Comparison of ENCODE assay signal across 8 mouse cellular contexts in the genomic region with DNA sequence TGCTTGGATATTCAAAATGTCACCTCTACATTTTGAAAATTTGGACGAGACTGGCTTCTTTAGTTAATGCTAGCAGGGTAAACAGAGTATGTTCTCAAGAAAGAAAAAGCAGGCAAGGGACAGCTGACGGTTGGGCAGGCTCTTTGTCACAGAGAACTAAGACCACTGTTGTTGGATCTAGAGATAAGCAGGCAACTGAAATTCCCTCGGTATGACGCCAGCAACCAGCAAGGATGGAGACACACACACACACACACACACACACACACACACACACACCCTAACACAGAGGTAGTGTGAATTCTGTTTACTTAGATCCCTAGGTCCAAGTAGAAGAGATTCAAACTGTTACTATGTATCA.
DNase-seq lines count a peak whose midpoint lies in the region; ATAC-seq and TF ChIP-seq lines count a peak whose summit lies in the region.

No protein-coding gene starts in this region.

- ATAC-seq in lung, embryonic 15.5 days (ENCODE audit: borderline replicate concordance, extremely low read depth, low FRiP score, low TSS enrichment), result peak; percentile 26; the same call in 1 of the 2 replicates
- ATAC-seq in forebrain, embryonic 11.5 days (replicated peaks; ENCODE audit: low FRiP score), result peak; percentile 32
- ATAC-seq in limb, embryonic 14.5 days (ENCODE audit: low FRiP score, low read depth), result peak; percentile 11; the same call in 1 of the 2 replicates
- ATAC-seq in neural tube, embryonic 14.5 days (ENCODE audit: low read depth), result peak; percentile 25; the same call in 1 of the 2 replicates

- 0% methylated on average over 4 of the region's 4 CpGs for WGBS in lung, embryonic 15.5 days
- 26% methylated on average over 4 of the region's 4 CpGs for WGBS in forebrain, embryonic 11.5 days
- WGBS in limb, embryonic 14.5 days, result 37% methylated on average over 4 of the region's 4 CpGs
- WGBS in neural tube, embryonic 14.5 days, result 20% methylated on average over 4 of the region's 4 CpGs

- H3K27ac ChIP-seq in lung, embryonic 15.5 days, result peak overlapping the region; percentile 94
- no peak overlapping the region; the same call in 1 of the 2 replicates for H3K27ac ChIP-seq in forebrain, embryonic 11.5 days (ENCODE audit: low read depth, low read length)
- 0 out of 2 replicates have a peak overlapping the region, but pooled peaks have one; percentile 15 for H3K27ac ChIP-seq in limb, embryonic 14.5 days (replicated peaks; ENCODE audit: low read depth, low read length)
- peak overlapping the region; percentile 45 for H3K27ac ChIP-seq in neural tube, embryonic 14.5 days (ENCODE audit: low read depth, low read length)

- no peaks in the 10 kb centered on the region for H3K27me3 ChIP-seq in lung, embryonic 15.5 days
- H3K27me3 ChIP-seq in forebrain, embryonic 11.5 days (ENCODE audit: control insufficient read depth, insufficient read depth, low read length), result no peaks in the 10 kb centered on the region
- H3K27me3 ChIP-seq in limb, embryonic 14.5 days (ENCODE audit: control insufficient read depth, insufficient read depth, low read length), result no peaks in the 10 kb centered on the region
- no peaks in the 10 kb centered on the region for H3K27me3 ChIP-seq in neural tube, embryonic 14.5 days (ENCODE audit: control insufficient read depth, insufficient read depth, low read length)

- no peaks in the 10 kb centered on the region for H3K9me3 ChIP-seq in lung, embryonic 15.5 days
- H3K9me3 ChIP-seq in forebrain, embryonic 11.5 days (ENCODE audit: control insufficient read depth, low read length), result no peaks in the 10 kb centered on the region
- no peaks in the 10 kb centered on the region for H3K9me3 ChIP-seq in limb, embryonic 14.5 days (ENCODE audit: control insufficient read depth, low read length)
- no peaks in the 10 kb centered on the region for H3K9me3 ChIP-seq in neural tube, embryonic 14.5 days (ENCODE audit: control insufficient read depth, low read length)

- peaks cover 52% of the 10 kb centered on the region for H3K4me1 ChIP-seq in lung, embryonic 15.5 days
- H3K4me1 ChIP-seq in forebrain, embryonic 11.5 days (replicated peaks; ENCODE audit: control insufficient read depth, insufficient read depth, low read length), result peaks cover 4% of the 10 kb centered on the region; the same call in 1 of the 2 replicates
- peaks cover 14% of the 10 kb centered on the region for H3K4me1 ChIP-seq in limb, embryonic 14.5 days (ENCODE audit: control insufficient read depth, insufficient read depth, low read length)
- H3K4me1 ChIP-seq in neural tube, embryonic 14.5 days (ENCODE audit: control insufficient read depth, insufficient read depth, low read length), result peaks cover 6% of the 10 kb centered on the region

- peak overlapping the region; percentile 47 for H3K4me2 ChIP-seq in lung, embryonic 15.5 days
- H3K4me2 ChIP-seq in forebrain, embryonic 11.5 days (ENCODE audit: low read depth, low read length, severe bottlenecking), result no peak overlapping the region
- H3K4me2 ChIP-seq in limb, embryonic 14.5 days (replicated peaks; ENCODE audit: low read depth, low read length, severe bottlenecking), result 0 out of 2 replicates have a peak overlapping the region, but pooled peaks have one; percentile 22
- no peak overlapping the region for H3K4me2 ChIP-seq in neural tube, embryonic 14.5 days (ENCODE audit: low read depth, low read length)

- H3K4me3 ChIP-seq in lung, embryonic 15.5 days, result no peak overlapping the region
- H3K4me3 ChIP-seq in forebrain, embryonic 11.5 days (ENCODE audit: low read depth, low read length), result no peak overlapping the region
- H3K4me3 ChIP-seq in limb, embryonic 14.5 days (replicated peaks; ENCODE audit: low read length), result no peak overlapping the region
- no peak overlapping the region for H3K4me3 ChIP-seq in neural tube, embryonic 14.5 days (ENCODE audit: low read depth, low read length)

- TF ChIP-seq POLR2A in limb, embryonic 14.5 days (IDR thresholded peaks at IDR 0.05; ENCODE audit: borderline replicate concordance, extremely low read depth, insufficient read depth, insufficient read length), result no peak

- H3K9ac ChIP-seq in lung, embryonic 15.5 days, result no peak overlapping the region
- H3K9ac ChIP-seq in forebrain, embryonic 11.5 days (ENCODE audit: low read length), result no peak overlapping the region; the same call in 1 of the 2 replicates
- no peak overlapping the region for H3K9ac ChIP-seq in limb, embryonic 14.5 days (ENCODE audit: low read depth, low read length, severe bottlenecking)
- no peak overlapping the region for H3K9ac ChIP-seq in neural tube, embryonic 14.5 days (replicated peaks; ENCODE audit: low read depth, low read length)

- no peaks in the 10 kb centered on the region for H3K36me3 ChIP-seq in lung, embryonic 15.5 days
- no peaks in the 10 kb centered on the region for H3K36me3 ChIP-seq in forebrain, embryonic 11.5 days (ENCODE audit: control insufficient read depth, insufficient read depth, low read length)
- no peaks in the 10 kb centered on the region for H3K36me3 ChIP-seq in limb, embryonic 14.5 days (ENCODE audit: control insufficient read depth, insufficient read depth, low read length)
- H3K36me3 ChIP-seq in neural tube, embryonic 14.5 days (ENCODE audit: control insufficient read depth, insufficient read depth, low read length), result no peaks in the 10 kb centered on the region

- DNase-seq in lung, postnatal 25 days (ENCODE audit: low spot score), result no peak
- DNase-seq in forebrain, embryonic 11.5 days (ENCODE audit: low spot score), result peak; percentile 50
- DNase-seq in limb, embryonic 14.5 days (ENCODE audit: low spot score), result no peak
- no peak for DNase-seq in adrenal gland, postnatal 14 days
- DNase-seq in ovary, adult 18-20 months (ENCODE audit: low spot score), result no peak
- DNase-seq in adrenal gland, adult 8-10 months, result no peak

Comparison
In these comparisons a context has a peak if more than half of its experiments do, and no peak if none do; other contexts are left out.
1. H3K4me2 ChIP-seq: peak in lung, embryonic 15.5 days (single experiment) and limb, embryonic 14.5 days (single experiment); none in forebrain, embryonic 11.5 days (single experiment) and neural tube, embryonic 14.5 days (single experiment).
2. Peak in every context shown above with its lines, with median percentiles within 50 percentile points of each other: ATAC-seq.